10 mouse cellular contexts compared by ENCODE assay signal in genomic region chr17:31705271-31706020, GRCm38 (mm10). TPM values are rescaled to one million over a fixed set of nuclear protein-coding genes. Genes with fewer than 3 reads are reported as not detected.
DNase-seq lines count a peak whose midpoint lies in the region; ATAC-seq lines count a peak whose summit lies in the region.
"Had no signal": no experiment of that assay in that cellular context is flagged by ENCODE, and none has a peak within 500 bp of the region (broad histone marks: within the 10 kb centered on the region; RNA-seq: fewer than 3 reads in every experiment).

No protein-coding gene starts in this region.

- ATAC-seq in forebrain, embryonic 13.5 days, result peak; percentile 24; the same call in 1 of the 2 replicates
- no peak for ATAC-seq in forebrain, embryonic 11.5 days (replicated peaks; ENCODE audit: low FRiP score)
- no peak for ATAC-seq in erythroblast, adult 5-6 weeks (replicated peaks; ENCODE audit: low FRiP score, poor library complexity, severe bottlenecking)

- H3K9me3 ChIP-seq in forebrain, embryonic 13.5 days (replicated peaks), result no peaks in the 10 kb centered on the region
- H3K9me3 ChIP-seq in forebrain, embryonic 11.5 days (ENCODE audit: control insufficient read depth, low read length), result no peaks in the 10 kb centered on the region
- H3K9me3 ChIP-seq: limb, embryonic 15.5 days had no signal

- no peaks in the 10 kb centered on the region for H3K27me3 ChIP-seq in forebrain, embryonic 13.5 days
- no peaks in the 10 kb centered on the region for H3K27me3 ChIP-seq in forebrain, embryonic 11.5 days (ENCODE audit: control insufficient read depth, insufficient read depth, low read length)
- H3K27me3 ChIP-seq: limb, embryonic 15.5 days had no signal

- DNase-seq in forebrain, embryonic 11.5 days (ENCODE audit: low spot score), result no peak
- peak; percentile 68 for DNase-seq in Muller cell, postnatal 12 days (ENCODE audit: inconsistent ontology term)
- DNase-seq in fibroblast of lung, adult 2 months (ENCODE audit: low read depth), result peak; percentile 67
- peak; percentile 71 to 82 for DNase-seq in layer of hippocampus, postnatal 10 days (ENCODE audit: low spot score in 2 of 2)
- no peak for DNase-seq in thymus, postnatal 36 days
- no peak for DNase-seq in urinary bladder, adult 2 months (ENCODE audit: low spot score)

- no peak overlapping the region for H3K27ac ChIP-seq in forebrain, embryonic 13.5 days
- H3K27ac ChIP-seq in forebrain, embryonic 11.5 days (ENCODE audit: low read depth, low read length), result no peak overlapping the region
- H3K27ac ChIP-seq: limb, embryonic 15.5 days had no signal

- H3K4me3 ChIP-seq in forebrain, embryonic 13.5 days, result no peak overlapping the region
- H3K4me3 ChIP-seq in forebrain, embryonic 11.5 days (ENCODE audit: low read depth, low read length), result no peak overlapping the region
- H3K4me3 ChIP-seq: limb, embryonic 15.5 days had no signal

- H3K4me1 ChIP-seq in forebrain, embryonic 13.5 days, result peaks cover 13% of the 10 kb centered on the region; the same call in 1 of the 2 replicates
- no peaks in the 10 kb centered on the region for H3K4me1 ChIP-seq in forebrain, embryonic 11.5 days (replicated peaks; ENCODE audit: control insufficient read depth, insufficient read depth, low read length)

- WGBS in forebrain, embryonic 13.5 days, result 71% methylated on average over 20 of the region's 20 CpGs
- 79% methylated on average over 20 of the region's 20 CpGs for WGBS in forebrain, embryonic 11.5 days

- H3K4me2 ChIP-seq in forebrain, embryonic 13.5 days, result no peak overlapping the region
- no peak overlapping the region for H3K4me2 ChIP-seq in forebrain, embryonic 11.5 days (ENCODE audit: low read depth, low read length, severe bottlenecking)
- H3K4me2 ChIP-seq: limb, embryonic 15.5 days had no signal

- no peaks in the 10 kb centered on the region for H3K36me3 ChIP-seq in forebrain, embryonic 13.5 days (ENCODE audit: poor library complexity, severe bottlenecking)
- no peaks in the 10 kb centered on the region for H3K36me3 ChIP-seq in forebrain, embryonic 11.5 days (ENCODE audit: control insufficient read depth, insufficient read depth, low read length)
- H3K36me3 ChIP-seq: limb, embryonic 15.5 days had no signal

- H3K9ac ChIP-seq in forebrain, embryonic 13.5 days, result no peak overlapping the region
- no peak overlapping the region for H3K9ac ChIP-seq in forebrain, embryonic 11.5 days (ENCODE audit: low read length)
- H3K9ac ChIP-seq: limb, embryonic 15.5 days had no signal

RNA-seq across cellular contexts. Expression of gene Cryaa, which starts 27.8 kb away (rescaled TPM):
- polyA plus RNA-seq in forebrain, embryonic 13.5 days (2015; fragmentation: Nextera tagmentation; extraction: Ambion mirVana), result not detected in 2 replicates
- polyA plus RNA-seq in forebrain, embryonic 11.5 days (2014; fragmentation: Nextera tagmentation; extraction: Ambion mirVana), result not detected in 2 replicates
- under 1 TPM; 0.57 to 0.80 TPM for total RNA-seq in layer of hippocampus, postnatal 10 days (2021)
- polyA plus RNA-seq in urinary bladder, adult 2 months (2012; rRNA removed), result not detected in 2 replicates
- total RNA-seq in erythroblast, adult 5-6 weeks (2015; ENCODE audit: low replicate concordance), result not detected in 2 replicates
- not detected in 2 replicates for total RNA-seq in erythroblast, adult 5-6 weeks (2017; ENCODE audit: low replicate concordance)
- polyA plus RNA-seq: gonadal fat pad, adult 2 months had no signal

RNA-seq across cellular contexts. Expression of gene U2af1, which starts 46.8 kb away (rescaled TPM):
- 349 and 357 TPM in 2 replicates for polyA plus RNA-seq in forebrain, embryonic 13.5 days (2015; fragmentation: Nextera tagmentation; extraction: Ambion mirVana)
- polyA plus RNA-seq in forebrain, embryonic 11.5 days (2014; fragmentation: Nextera tagmentation; extraction: Ambion mirVana), result 212 and 213 TPM in 2 replicates
- 100 to 1,000 TPM; 143 to 153 TPM for total RNA-seq in layer of hippocampus, postnatal 10 days (2021)
- 141 and 160 TPM in 2 replicates for polyA plus RNA-seq in urinary bladder, adult 2 months (2012; rRNA removed)
- total RNA-seq in erythroblast, adult 5-6 weeks (2015; ENCODE audit: low replicate concordance), result 13.0 and 21.9 TPM in 2 replicates
- 69.0 and 110 TPM in 2 replicates for total RNA-seq in erythroblast, adult 5-6 weeks (2017; ENCODE audit: low replicate concordance)

Comparison
In these comparisons a context has a peak if more than half of its experiments do, and no peak if none do; other contexts are left out.
1. DNase-seq: peak in Muller cell, postnatal 12 days (single experiment), fibroblast of lung, adult 2 months (single experiment) and layer of hippocampus, postnatal 10 days (2 of 2); none in forebrain, embryonic 11.5 days (single experiment), thymus, postnatal 36 days (0 of 2) and urinary bladder, adult 2 months (single experiment).